Mouse (Mus musculus): ENCODE results near the gene Slamf8.

GRCm38 (mm10) chr1:172551009-172551408 lies 39.4 kb downstream of the Slamf8 start:
- no peak for TF ChIP-seq POLR2A (IDR thresholded peaks at IDR 0.05; ENCODE audit: insufficient read depth, low read depth, low read length)
- TF ChIP-seq CTCF (IDR thresholded peaks at IDR 0.05; ENCODE audit: insufficient read depth, low read depth, low read length), result no peak
